Mouse (Mus musculus): Measurements from ENCODE around the gene Ppp1r2.

GRCm38 (mm10) chr16:31244053-31244452, 31.0 kb downstream of the Ppp1r2 start:
- TF ChIP-seq CTCF (IDR thresholded peaks at IDR 0.05; ENCODE audit: extremely low read depth, insufficient read depth, low read length): no peak
- no peak for TF ChIP-seq POLR2A (IDR thresholded peaks at IDR 0.05; ENCODE audit: extremely low read depth, insufficient read depth, low read length)

Data from cortical plate, adult 2 months (tissue).